Mouse (Mus musculus): Measurements from ENCODE around the gene Megf9.

The Megf9 gene

DNA sequence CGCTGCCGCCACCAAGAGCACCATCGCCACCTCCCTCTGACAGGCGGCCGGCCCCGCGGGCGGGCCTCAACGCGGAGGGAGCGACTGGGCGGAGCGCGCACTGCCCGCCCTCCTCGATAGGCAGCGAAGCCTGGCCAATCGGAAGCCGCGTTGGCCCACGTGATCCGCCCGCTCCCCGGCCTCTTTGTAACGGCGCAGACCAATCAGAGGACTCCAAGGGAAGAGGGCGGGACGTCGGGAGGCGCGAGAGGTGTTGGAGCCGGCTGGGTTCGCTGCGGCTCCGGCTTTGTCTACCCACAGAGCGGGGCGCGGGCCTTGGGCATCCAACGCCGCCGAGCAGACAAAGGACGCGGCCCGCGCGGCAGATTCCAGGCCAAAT, at the start of gene Megf9:
Gene Megf9, minus strand, starts transcription at position 105 of the 379 bp plus-strand sequence.
- peak; percentile 73 for DNase-seq (ENCODE audit: extremely low spot score, low read depth, low spot score)

DNA sequence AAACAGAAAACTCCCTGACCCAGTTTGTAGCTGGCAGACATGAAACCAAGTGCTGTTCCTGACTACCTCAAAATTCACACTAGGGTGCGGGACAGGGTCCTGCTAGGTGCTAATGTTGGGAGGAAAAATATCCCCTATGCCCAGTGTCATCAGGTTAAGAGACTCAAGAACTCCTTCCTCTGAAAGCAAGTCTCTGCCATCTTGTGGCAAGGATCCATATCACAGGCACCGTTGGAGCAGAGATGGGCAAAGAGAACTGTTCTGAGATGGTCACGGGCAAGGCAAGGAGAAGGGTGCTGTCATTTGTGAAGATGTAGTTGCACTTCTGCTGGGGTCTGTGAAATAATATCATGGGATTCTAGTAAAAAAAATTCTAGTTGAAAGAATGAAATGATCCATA, 44.9 kb upstream of the Megf9 start:
- peak; percentile 2 for DNase-seq (ENCODE audit: extremely low spot score, low read depth, low spot score)

- no peak for DNase-seq (ENCODE audit: extremely low spot score, low read depth, low spot score)
Measured at GRCm38 (mm10) chr4:70578301-70578700, 43.5 kb upstream of the Megf9 start.

DNA sequence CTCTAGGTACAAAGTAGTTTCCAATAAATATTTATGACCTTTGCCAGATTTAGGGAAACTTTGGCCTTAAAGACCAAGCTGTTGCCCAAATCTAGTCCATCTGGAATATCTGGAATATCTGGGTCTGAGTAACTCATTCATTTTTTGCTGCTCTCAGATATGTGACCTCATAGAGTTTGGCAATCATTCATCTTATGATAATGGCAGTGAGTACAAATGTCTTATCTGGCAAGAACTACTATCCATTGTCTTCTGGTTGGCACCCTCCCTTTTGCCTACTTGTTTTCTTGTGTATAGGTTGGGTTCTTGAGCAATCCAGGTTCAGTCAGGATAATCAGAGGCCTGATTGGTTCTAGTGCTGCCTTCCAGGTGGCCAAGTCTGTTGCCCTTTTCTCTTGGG, 41.3 kb upstream of the Megf9 start:
- DNase-seq (ENCODE audit: extremely low spot score, low read depth, low spot score): no peak

- DNase-seq (ENCODE audit: extremely low spot score, low read depth, low spot score): no peak
Measured at GRCm38 (mm10) chr4:70573926-70574325, 39.1 kb upstream of the Megf9 start.

GRCm38 (mm10) chr4:70553888-70554287, 19.1 kb upstream of the Megf9 start:
- no peak for DNase-seq (ENCODE audit: extremely low spot score, low read depth, low spot score)

DNA sequence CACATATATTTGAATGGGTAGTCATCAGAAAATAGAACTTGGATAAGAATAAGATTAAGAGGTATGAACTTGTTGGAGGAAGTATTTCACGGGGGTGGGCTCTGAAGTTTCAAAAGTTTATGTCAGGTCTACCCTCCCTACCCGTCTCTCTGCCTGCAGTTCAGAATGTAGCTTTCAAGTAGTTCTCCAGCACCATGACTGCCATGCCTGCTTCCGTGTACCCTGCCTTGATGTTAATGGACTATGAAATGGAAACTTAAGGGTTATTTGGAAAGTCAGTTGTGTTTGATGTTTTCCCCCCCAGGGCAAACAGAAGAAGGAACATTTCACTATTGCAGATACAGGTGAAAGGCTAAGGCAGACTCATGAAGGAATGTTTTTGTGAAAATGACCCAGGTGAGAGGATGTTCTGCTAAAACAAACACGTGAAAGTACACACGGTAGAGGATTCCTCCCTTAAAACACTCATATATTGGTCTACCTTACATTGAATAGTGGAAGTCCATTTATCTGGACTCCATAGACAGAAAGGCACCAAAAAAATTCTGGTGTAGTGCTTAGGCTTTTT, 18.5 kb upstream of the Megf9 start:
- no peak for DNase-seq (ENCODE audit: extremely low spot score, low read depth, low spot score)

DNA sequence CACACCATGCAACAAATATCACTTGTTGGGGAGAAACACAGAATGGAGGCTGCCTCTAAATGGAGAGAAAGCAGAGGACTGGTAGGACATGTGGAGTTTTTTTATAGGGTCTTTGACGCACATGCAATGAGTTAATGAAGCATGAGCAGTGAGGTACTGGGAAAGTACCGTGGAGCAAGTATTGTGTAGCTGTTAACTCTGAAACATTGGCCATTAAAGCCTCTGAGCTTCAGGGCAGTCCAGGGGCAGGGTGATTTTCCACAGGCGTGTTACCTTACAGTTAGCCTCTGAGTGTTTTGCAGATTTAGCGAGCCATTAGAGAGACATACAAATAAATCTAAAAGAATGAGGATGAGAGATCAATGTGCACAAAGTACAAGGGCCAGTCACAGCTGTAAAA, 17.3 kb upstream of the Megf9 start:
- no peak for DNase-seq (ENCODE audit: extremely low spot score, low read depth, low spot score)

DNA sequence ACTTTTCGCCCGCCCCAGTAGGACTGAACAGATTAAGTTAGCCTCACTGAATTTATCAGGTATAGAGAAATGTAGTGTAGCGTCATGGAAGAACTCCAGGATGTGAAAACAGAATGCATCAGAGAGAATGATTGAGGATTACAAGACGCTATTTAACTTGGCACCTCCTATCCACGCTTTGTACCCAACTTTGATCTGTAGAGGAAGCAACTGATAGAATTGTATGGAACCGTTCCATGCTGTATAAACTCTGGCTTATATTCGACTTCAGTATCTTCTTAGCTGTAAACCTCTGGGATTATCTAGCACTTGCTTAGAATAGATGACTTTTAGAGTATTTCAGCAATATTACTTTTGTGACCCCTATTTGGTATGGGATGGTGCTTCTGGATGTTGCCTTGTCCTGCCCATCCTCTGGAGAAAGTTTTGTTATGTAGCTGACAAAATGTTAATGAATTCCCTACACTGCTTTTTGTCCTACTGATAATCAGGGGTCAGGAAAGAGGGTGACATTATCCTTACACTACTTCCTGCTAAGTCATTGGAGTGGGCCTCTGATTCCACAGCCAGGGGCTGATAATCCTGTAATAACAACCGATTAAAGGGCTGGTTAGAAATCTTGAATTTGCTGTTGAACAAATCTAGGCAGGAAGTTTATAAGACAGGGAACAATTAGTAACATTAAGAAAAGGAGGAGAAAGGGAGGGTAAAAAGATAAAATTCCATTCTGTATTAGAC, 12.8 kb upstream of the Megf9 start:
- DNase-seq (ENCODE audit: extremely low spot score, low read depth, low spot score): no peak

GRCm38 (mm10) chr4:70545869-70546542, 11.2 kb upstream of the Megf9 start:
- no peak for DNase-seq (ENCODE audit: extremely low spot score, low read depth, low spot score)

DNA sequence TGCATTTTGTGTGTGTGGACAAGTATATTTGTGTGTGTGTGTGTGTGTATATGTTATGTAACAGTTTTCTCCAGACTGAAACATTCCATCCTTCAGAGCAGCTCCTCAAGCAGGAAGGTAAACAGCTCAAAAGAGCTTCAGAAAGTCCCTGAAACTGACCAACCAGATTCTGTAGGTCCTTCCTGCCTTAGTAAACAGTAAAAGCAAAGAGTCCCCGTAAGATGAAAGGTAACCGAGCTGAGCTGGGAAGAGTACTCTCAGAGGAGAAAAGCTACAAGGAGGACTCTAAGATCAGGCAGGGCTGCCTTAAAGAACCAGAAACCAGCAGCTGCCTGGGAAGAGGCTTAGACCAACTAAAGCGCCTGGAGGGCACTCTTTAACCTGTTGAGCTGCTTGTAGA, 9.6 kb upstream of the Megf9 start:
- no peak for DNase-seq (ENCODE audit: extremely low spot score, low read depth, low spot score)

- no peak for DNase-seq (ENCODE audit: extremely low spot score, low read depth, low spot score)
Measured at GRCm38 (mm10) chr4:70542387-70542786, 7.6 kb upstream of the Megf9 start.

- no peak for DNase-seq (ENCODE audit: extremely low spot score, low read depth, low spot score)
Measured at GRCm38 (mm10) chr4:70540743-70541142, 5.9 kb upstream of the Megf9 start.

GRCm38 (mm10) chr4:70536661-70537580, 2.1 kb upstream of the Megf9 start:
- DNase-seq (ENCODE audit: extremely low spot score, low read depth, low spot score): no peak

GRCm38 (mm10) chr4:70535711-70536311, 1.0 kb upstream of the Megf9 start:
- DNase-seq (ENCODE audit: extremely low spot score, low read depth, low spot score): no peak

- no peak for DNase-seq (ENCODE audit: extremely low spot score, low read depth, low spot score)
Measured at GRCm38 (mm10) chr4:70535289-70535688, 494 bp upstream of the Megf9 start.

DNA sequence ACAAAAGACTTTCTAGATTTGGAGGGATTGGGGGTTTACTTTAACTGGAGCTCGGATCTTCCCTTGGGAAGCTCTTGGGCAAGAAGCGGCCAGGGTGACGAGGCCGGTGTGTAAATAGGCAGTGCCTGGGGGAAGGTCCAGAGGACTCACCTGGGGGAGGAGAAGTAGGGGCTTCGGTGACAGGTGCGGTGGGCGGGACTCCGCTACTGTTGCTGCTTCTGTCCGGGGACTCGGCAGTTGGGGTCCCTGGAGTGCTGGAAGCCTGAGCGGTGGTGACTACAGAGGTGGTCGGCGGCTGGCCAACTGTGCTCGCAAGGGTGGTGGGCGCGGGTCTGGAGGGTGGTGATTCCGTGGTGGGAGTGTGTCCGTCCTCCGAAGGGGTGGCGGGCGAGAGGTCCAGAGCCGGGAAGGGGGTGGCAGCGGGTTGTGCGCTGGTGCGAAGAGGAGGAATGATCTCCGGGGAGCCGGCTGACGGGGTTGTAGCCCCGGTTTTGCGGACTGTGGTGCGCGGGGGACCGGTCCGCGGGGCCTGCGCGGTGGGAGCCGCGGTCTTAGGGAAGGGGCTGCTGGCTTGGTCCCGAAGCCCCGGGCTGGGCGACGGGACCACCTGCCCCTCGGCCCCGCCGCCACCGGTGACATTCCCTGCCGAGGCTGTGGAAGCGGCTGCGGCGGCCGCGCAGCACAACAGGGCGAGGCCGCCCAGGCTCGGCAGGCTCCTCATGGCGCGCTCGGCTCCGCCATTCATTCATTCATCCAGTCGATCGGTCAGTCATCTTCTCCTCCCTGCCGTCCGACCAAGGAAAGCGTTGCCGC, 511 bp downstream of the Megf9 start:
- DNase-seq (ENCODE audit: extremely low spot score, low read depth, low spot score): no peak

GRCm38 (mm10) chr4:70533056-70533805, 1.6 kb downstream of the Megf9 start:
- no peak for DNase-seq (ENCODE audit: extremely low spot score, low read depth, low spot score)

GRCm38 (mm10) chr4:70531021-70531420, 3.8 kb downstream of the Megf9 start:
- no peak for DNase-seq (ENCODE audit: extremely low spot score, low read depth, low spot score)
